Mouse (Mus musculus): ENCODE measurements around the gene Olfr3. TPM values are rescaled to one million over a fixed set of nuclear protein-coding genes. Genes with fewer than 3 reads are reported as not detected.

Olfr3 gene
- not detected for total RNA-seq (2022)

- DNase-seq (ENCODE audit: low spot score in 2 of 2) = no peak
Measured at GRCm38 (mm10) chr2:36816932-36817331, at the start of gene Olfr3. TSS of gene Olfr3 (minus strand) at chr2:36817032.

DNA sequence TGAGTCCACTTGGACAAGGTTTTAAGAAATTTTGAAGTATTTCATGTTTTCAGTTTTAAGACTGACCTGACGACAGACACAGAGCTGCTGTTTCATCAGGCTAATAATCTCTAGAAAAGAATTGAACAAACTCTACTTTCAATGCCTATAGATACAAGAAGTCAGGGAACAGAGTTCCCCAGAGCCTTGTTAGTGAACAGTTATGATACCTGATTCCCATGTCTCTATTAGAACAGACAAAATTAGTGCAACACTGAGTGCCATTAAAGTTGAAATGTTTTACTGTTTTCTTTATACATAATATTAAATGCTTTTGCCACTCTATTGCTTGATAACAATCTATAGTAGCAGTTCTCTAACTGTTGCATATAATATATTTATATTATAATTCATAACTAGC is 45.7 kb upstream of the Olfr3 start, which contains the start of gene Olfr351:
TSS of gene Olfr351 (minus strand) at position 101 of the 400 bp plus-strand sequence.
- DNase-seq (ENCODE audit: low spot score in 2 of 2) = no peak

GRCm38 (mm10) chr2:36846010-36846409 is 29.2 kb upstream of the Olfr3 start, which contains the start of gene Olfr350:
TSS of gene Olfr350 (plus strand) at chr2:36846310.
- no peak for DNase-seq (ENCODE audit: low spot score in 2 of 2)

- no peak for DNase-seq (ENCODE audit: low spot score in 2 of 2)
Measured at GRCm38 (mm10) chr2:36790238-36790637, 26.6 kb downstream of the Olfr3 start, which contains the start of gene Olfr50. TSS of gene Olfr50 (plus strand) at chr2:36790538.

GRCm38 (mm10) chr2:36783976-36784375 is 32.9 kb downstream of the Olfr3 start, which contains the start of gene Olfr348:
TSS of gene Olfr348 (plus strand) at chr2:36784276.
- no peak for DNase-seq (ENCODE audit: low spot score in 2 of 2)

Other genes starting within 250 kb of the Olfr3 start
- gene Olfr345, start 177.0 kb downstream of the Olfr3 start, total RNA-seq (2022) = not detected
- not detected for gene Olfr346, start 131.2 kb downstream of the Olfr3 start, total RNA-seq (2022)
- not detected for gene Olfr347, start 85.1 kb downstream of the Olfr3 start, total RNA-seq (2022)
- gene Olfr348, start 32.8 kb downstream of the Olfr3 start, total RNA-seq (2022) = not detected
- not detected for gene Olfr50, start 26.5 kb downstream of the Olfr3 start, total RNA-seq (2022)
- gene Olfr350, start 29.3 kb upstream of the Olfr3 start, total RNA-seq (2022) = not detected
- not detected for gene Olfr351, start 45.6 kb upstream of the Olfr3 start, total RNA-seq (2022)
- gene Olfr352, start 51.4 kb upstream of the Olfr3 start, total RNA-seq (2022) = not detected
- not detected for gene Olfr353, start 75.9 kb upstream of the Olfr3 start, total RNA-seq (2022)
- gene Olfr354, start 88.6 kb upstream of the Olfr3 start, total RNA-seq (2022) = not detected
- gene Olfr355, start 111.9 kb upstream of the Olfr3 start, total RNA-seq (2022) = not detected
- not detected for gene Olfr356, start 120.1 kb upstream of the Olfr3 start, total RNA-seq (2022)
- not detected for gene Olfr357, start 176.8 kb upstream of the Olfr3 start, total RNA-seq (2022)
- gene Olfr358, start 192.3 kb upstream of the Olfr3 start, total RNA-seq (2022) = not detected
- gene Olfr360, start 248.7 kb upstream of the Olfr3 start, total RNA-seq (2022) = not detected

Measured in left cerebral cortex, adult 8-10 months (tissue).